Mouse (Mus musculus) stomach, embryonic 15.5 days (tissue): Measurements from ENCODE around the gene Pcdh9. TPM values are rescaled to one million over a fixed set of nuclear protein-coding genes. Genes with fewer than 3 reads are reported as not detected.

Source experiments
- ATAC-seq: fragments of 200-750 bp; cut with Nextera tagmentation; 2 replicates; pipeline ENCODE4 v1.8.0; 2017; ENCODE audit warnings: low read depth, moderate number of reproducible peaks, moderate TSS enrichment; ENCODE audit not compliant: insufficient read depth, low FRiP score
- H3K27ac ChIP-seq: fragments of 300-500 bp; sonication (generic); 2 replicates; pipeline ENCODE4 v1.5.1; 2015; ENCODE audit warnings: mild to moderate bottlenecking, inconsistent platforms
- H3K27me3 ChIP-seq: fragments of 300-500 bp; sonication (generic); replicated peaks from 2 replicates; pipeline ENCODE4 v1.6.1; 2015; ENCODE audit warnings: inconsistent platforms
- H3K36me3 ChIP-seq: fragments of 300-500 bp; sonication (generic); 2 replicates; pipeline ENCODE4 v1.6.1; 2015; ENCODE audit warnings: inconsistent platforms
- H3K4me1 ChIP-seq: fragments of 300-500 bp; sonication (generic); 2 replicates; pipeline ENCODE4 v1.6.1; 2015; ENCODE audit warnings: inconsistent platforms
- H3K4me2 ChIP-seq: fragments of 300-500 bp; sonication (generic); 2 replicates; pipeline ENCODE4 v1.6.1; 2015; ENCODE audit warnings: mild to moderate bottlenecking, inconsistent platforms
- H3K4me3 ChIP-seq: fragments of 300-500 bp; sonication (generic); replicated peaks from 2 replicates; pipeline ENCODE4 v1.5.1; 2015; ENCODE audit warnings: inconsistent platforms
- H3K9ac ChIP-seq: fragments of 300-500 bp; sonication (generic); 2 replicates; pipeline ENCODE4 v1.6.1; 2015; ENCODE audit warnings: inconsistent platforms
- H3K9me3 ChIP-seq: fragments of 300-500 bp; sonication (generic); 2 replicates; pipeline ENCODE4 v1.6.1; 2016; ENCODE audit warnings: inconsistent platforms
- WGBS: fragments of 180-500 bp; shearing (Covaris S2); methylation state at CpG from one replicate; pipeline ENCODE4 v1.1.7; 2015; 5-methylcytosine and 5-hydroxymethylcytosine counted together
- polyA plus RNA-seq: library from polyadenylated mRNA; unstranded; fragments of >200 nt; fragmentation: Nextera tagmentation; extraction: Ambion mirVana; gene quantifications from 2 replicates; pipeline ENCODE4 v1.2.1, GENCODE M21; 2015

The Pcdh9 gene
- polyA plus RNA-seq, 1 experiment from 2014 or later, result 21.8 TPM

GRCm38 (mm10) chr14:93762855-93763254, 127.6 kb downstream of the Pcdh9 start:
- WGBS, result 86% methylated on average over 2 of the region's 2 CpGs
- H3K36me3 ChIP-seq, result no peaks in the 10 kb centered on the region

GRCm38 (mm10) chr14:93734077-93734673, 156.3 kb downstream of the Pcdh9 start:
- no peaks in the 10 kb centered on the region for H3K36me3 ChIP-seq
- 42% methylated on average over 10 of the region's 10 CpGs for WGBS
- H3K4me1 ChIP-seq, result no peaks in the 10 kb centered on the region

More at GRCm38 (mm10) chr14:93762855-93763254, 127.6 kb downstream of the Pcdh9 start:
- Histone ChIP-seq H3K9me3 (no peaks in the 10 kb centered on the region), H3K9ac (no peak overlapping the region), H3K4me2 (no peak overlapping the region), H3K4me1 (no peaks in the 10 kb centered on the region), H3K27me3 (no peaks in the 10 kb centered on the region), H3K4me3 (no peak overlapping the region), H3K27ac (no peak overlapping the region)
- ATAC-seq, result no peak

DNA sequence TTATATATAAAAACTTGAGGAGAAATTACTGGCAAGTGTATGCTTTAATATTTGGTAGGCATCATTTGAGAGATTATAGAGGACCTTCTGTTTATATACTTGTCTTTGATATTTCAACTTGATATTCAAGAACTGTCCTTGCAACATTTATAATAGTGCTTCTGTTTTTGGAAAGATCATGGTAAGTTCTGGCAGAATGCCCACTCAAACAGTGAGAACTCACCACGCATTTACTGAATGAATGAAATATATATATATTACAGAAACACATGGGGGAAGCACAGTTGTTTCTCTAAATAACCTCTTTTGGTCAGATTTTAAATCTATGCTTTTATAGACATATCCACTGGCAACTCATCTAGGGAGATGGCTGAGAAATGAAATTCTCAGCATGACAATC, 164.7 kb downstream of the Pcdh9 start:
- Histone ChIP-seq H3K36me3 (no peaks in the 10 kb centered on the region), H3K27ac (no peak overlapping the region), H3K9me3 (no peaks in the 10 kb centered on the region), H3K4me2 (no peak overlapping the region), H3K27me3 (no peaks in the 10 kb centered on the region), H3K9ac (no peak overlapping the region), H3K4me3 (no peak overlapping the region), H3K4me1 (no peaks in the 10 kb centered on the region)
- 29% methylated on average over 1 of the region's 1 CpGs for WGBS
- ATAC-seq, result no peak

More at GRCm38 (mm10) chr14:93734077-93734673, 156.3 kb downstream of the Pcdh9 start:
- Histone ChIP-seq H3K4me3 (no peak overlapping the region), H3K4me2 (no peak overlapping the region), H3K9me3 (no peaks in the 10 kb centered on the region), H3K27me3 (no peaks in the 10 kb centered on the region), H3K9ac (no peak overlapping the region), H3K27ac (no peak overlapping the region)
- ATAC-seq, result peak; percentile 50

DNA sequence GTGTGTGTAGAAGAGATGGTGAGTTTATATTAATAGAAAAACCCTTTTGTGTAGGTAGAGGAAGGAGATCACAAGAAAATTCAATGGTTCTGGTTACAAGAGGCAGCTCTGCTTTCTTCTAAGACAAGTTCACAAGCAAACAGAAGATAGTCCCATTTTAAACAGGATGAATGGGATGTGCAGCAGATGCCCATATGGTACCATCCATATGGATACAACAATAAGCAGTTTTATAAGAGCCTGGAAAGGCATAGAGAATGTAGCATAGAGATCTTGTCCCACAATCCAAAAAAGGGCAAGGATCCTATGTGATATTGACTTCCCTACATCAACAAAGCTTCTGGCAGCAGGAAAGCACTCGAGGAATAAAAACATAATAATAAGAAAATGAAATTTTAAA, 171.3 kb downstream of the Pcdh9 start:
- WGBS, result 61% methylated on average over 1 of the region's 1 CpGs
- Histone ChIP-seq H3K4me1 (no peaks in the 10 kb centered on the region), H3K9me3 (no peaks in the 10 kb centered on the region), H3K4me2 (no peak overlapping the region), H3K4me3 (no peak overlapping the region), H3K36me3 (no peaks in the 10 kb centered on the region), H3K27me3 (no peaks in the 10 kb centered on the region), H3K27ac (no peak overlapping the region), H3K9ac (no peak overlapping the region)
- ATAC-seq, result no peak

DNA sequence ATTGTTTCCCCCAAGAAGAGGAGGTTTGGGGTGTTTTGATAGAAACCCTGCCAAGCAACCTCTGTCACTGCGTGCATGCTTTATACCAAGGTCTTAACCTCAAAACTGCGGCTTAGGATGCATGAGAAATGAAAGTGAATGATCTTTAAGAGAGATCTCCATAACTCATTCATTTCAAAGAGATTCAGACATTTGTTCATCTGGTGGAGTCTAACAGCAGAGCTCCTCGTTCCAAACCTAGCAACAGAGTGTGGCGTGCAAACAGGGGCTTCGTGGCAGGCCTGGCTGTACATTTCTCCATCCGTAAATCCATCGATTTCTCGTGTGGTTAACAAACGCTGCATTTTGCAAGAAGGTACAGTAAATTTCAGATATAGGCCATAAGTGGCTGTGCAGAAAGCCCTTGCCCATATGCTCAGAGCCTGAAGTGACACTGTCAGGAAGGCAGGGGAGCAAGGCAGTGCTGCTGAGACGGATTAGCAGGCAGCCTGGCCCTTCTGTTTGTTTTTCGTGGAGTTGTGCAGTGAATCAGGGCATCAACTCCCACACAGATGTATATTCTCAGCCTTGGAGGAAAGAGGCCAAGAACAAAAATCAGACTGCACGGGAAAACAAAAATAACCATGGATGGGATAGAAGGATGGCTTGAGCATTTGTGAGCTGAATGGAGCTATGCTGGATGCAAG, 177.1 kb downstream of the Pcdh9 start:
- Histone ChIP-seq H3K4me3 (no peak overlapping the region), H3K27me3 (no peaks in the 10 kb centered on the region), H3K4me2 (no peak overlapping the region), H3K9ac (no peak overlapping the region), H3K27ac (no peak overlapping the region), H3K9me3 (no peaks in the 10 kb centered on the region), H3K36me3 (no peaks in the 10 kb centered on the region), H3K4me1 (no peaks in the 10 kb centered on the region)
- 60% methylated on average over 12 of the region's 12 CpGs for WGBS
- ATAC-seq, result no peak

GRCm38 (mm10) chr14:93708651-93709050, 181.8 kb downstream of the Pcdh9 start:
- no peak overlapping the region for H3K27ac ChIP-seq
- 57% methylated on average over 3 of the region's 3 CpGs for WGBS
- H3K9ac ChIP-seq, result no peak overlapping the region

DNA sequence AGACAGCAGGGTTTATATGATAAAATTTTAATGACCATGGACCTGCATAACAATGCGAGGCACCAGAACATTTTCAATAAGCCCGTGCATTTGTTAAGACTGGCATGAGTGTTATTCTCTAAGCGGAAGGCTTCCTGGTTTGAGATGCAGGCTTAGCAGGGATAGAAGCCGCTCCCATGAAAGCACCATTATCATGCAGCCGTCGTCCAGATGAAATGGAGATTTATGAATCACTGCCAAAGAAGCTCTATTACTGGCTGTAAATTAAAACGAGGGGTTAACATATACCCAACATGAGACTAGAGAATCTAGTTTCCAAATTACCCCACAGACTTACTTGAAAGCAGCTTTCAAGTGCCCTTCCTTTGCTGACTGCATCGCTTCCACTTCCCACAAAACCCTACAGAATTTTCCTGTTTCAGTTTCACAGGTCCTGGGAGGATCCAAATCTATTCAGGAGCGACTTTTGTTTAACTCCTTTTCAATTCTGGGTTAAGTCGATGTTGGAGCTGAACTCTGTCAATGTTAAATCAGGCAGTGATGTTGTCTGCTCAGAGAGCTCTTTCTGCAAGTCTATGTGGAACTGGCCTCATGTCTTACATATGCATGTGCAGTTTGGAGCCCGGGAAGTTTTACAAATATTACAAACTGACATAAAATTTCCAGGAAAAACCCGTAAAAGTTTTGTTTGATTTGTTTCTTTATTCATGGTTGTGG, 188.9 kb downstream of the Pcdh9 start:
- H3K36me3 ChIP-seq, result no peaks in the 10 kb centered on the region
- H3K9me3 ChIP-seq, result no peaks in the 10 kb centered on the region
- no peaks in the 10 kb centered on the region for H3K27me3 ChIP-seq
- no peak for ATAC-seq
- 46% methylated on average over 12 of the region's 12 CpGs for WGBS
- H3K4me3 ChIP-seq, result no peak overlapping the region
- no peak overlapping the region for H3K9ac ChIP-seq
- H3K27ac ChIP-seq, result no peak overlapping the region
- no peaks in the 10 kb centered on the region for H3K4me1 ChIP-seq
- H3K4me2 ChIP-seq, result 0 out of 2 replicates have a peak overlapping the region, but pooled peaks have one; percentile 16

More at GRCm38 (mm10) chr14:93708651-93709050, 181.8 kb downstream of the Pcdh9 start:
- no peaks in the 10 kb centered on the region for H3K4me1 ChIP-seq
- no peak for ATAC-seq
- H3K4me3 ChIP-seq, result no peak overlapping the region
- no peaks in the 10 kb centered on the region for H3K36me3 ChIP-seq
- no peak overlapping the region for H3K4me2 ChIP-seq
- H3K9me3 ChIP-seq, result no peaks in the 10 kb centered on the region
- H3K27me3 ChIP-seq, result no peaks in the 10 kb centered on the region

- Histone ChIP-seq H3K4me1 (no peaks in the 10 kb centered on the region), H3K36me3 (no peaks in the 10 kb centered on the region), H3K9me3 (no peaks in the 10 kb centered on the region), H3K4me3 (no peak overlapping the region), H3K4me2 (no peak overlapping the region), H3K27me3 (no peaks in the 10 kb centered on the region), H3K27ac (no peak overlapping the region), H3K9ac (no peak overlapping the region)
- ATAC-seq, result no peak
- 68% methylated on average over 1 of the region's 1 CpGs for WGBS
Measured at GRCm38 (mm10) chr14:93700916-93701315, 189.6 kb downstream of the Pcdh9 start.

DNA sequence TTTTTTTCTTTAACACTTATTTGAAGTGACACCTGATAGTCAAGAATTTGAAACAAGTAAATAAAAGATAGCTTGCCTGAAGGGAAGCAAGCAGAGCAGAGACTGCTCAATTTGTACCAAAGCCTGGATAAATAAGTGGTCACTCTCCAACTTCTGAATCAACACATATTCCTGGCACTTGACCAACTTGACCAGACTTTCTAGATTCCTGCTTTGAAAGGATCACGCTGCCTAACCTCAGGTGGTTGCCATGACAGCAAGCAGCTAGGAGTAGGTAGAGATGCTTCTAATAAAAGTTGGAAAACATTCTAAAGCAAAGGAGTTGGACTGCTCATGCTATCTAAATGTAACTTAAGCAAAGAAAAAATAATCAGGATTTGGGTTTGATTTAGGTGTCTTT, 205.8 kb downstream of the Pcdh9 start:
- Histone ChIP-seq H3K36me3 (no peaks in the 10 kb centered on the region), H3K4me3 (no peak overlapping the region), H3K27me3 (no peaks in the 10 kb centered on the region), H3K4me1 (no peaks in the 10 kb centered on the region), H3K27ac (no peak overlapping the region), H3K9ac (no peak overlapping the region), H3K4me2 (no peak overlapping the region), H3K9me3 (no peaks in the 10 kb centered on the region)
- WGBS, result 33% methylated on average over 1 of the region's 1 CpGs
- ATAC-seq, result no peak

DNA sequence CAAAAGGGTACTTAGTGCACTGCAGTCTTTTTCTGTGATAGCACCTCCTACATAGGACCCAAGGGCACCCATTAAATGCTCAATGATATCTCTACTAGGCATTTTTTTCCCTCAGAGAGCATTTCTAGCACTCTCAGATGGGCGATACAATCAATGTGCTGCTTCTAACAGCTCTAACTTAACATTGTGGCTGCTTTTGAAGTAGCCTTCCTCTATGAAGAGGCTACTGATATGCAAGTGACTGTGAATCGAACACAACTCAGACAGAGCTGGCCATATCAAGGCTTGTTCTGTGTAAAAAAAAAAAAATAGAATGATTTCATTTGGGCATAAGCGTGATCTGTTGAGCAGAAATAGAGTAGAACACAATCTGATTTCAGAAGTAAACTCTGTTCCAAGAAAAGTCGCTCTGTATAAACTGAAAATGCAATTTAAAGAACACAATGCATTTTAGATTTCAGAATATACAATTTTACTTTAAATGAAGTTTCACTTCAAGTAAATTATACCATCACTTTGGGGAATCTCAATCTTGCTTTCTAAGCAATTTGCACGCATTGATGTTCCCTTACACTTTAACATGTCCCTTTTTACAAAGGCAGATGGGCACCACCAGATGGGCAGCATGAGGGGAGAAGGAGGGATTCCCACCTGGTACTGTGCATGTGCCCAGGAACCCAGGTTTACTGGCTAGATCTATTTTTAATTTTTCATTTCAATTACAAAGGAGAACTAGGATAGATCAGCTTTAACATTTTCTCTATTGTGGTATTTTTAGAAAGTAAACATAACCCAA, 215.0 kb downstream of the Pcdh9 start:
- no peak for ATAC-seq
- no peaks in the 10 kb centered on the region for H3K27me3 ChIP-seq
- no peak overlapping the region for H3K27ac ChIP-seq
- no peaks in the 10 kb centered on the region for H3K4me1 ChIP-seq
- H3K9ac ChIP-seq, result no peak overlapping the region
- H3K4me3 ChIP-seq, result no peak overlapping the region
- no peaks in the 10 kb centered on the region for H3K36me3 ChIP-seq
- H3K9me3 ChIP-seq, result no peaks in the 10 kb centered on the region
- 87% methylated on average over 5 of the region's 5 CpGs for WGBS
- no peak overlapping the region for H3K4me2 ChIP-seq

DNA sequence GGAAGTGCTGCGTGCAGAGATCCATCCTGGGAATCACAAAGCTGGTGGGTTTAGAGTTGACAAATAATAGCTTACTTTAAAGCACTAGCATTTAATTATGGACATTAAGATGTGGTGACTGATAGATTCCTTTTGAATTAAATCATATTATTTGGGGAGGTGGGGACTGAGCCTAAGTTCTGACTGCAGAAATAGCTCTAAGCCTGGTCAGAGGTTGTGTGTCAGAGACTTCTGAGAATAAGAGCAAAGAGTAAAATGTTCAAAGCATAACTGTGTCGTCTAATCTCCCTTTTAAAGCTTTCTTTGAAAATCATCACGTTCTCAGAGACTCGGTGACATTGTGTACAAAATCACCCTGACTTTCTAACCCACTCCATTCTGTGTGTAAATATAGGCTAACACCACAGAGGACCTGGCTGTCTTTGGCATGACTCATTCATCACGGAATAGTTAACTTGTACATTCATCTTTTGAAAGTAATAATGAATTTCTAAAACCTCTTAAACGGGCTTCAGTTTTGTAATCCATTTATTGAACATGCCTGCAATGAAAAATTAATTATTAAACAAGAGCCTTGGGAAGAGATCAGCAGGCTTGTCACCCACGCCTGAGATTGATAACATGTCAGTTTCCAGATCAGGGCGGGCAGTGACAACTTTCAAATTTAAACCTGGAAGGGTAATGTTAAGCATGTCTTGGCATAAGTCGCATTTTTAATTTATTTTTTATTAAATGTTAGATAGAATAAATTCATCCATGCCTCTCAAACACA, 236.3 kb downstream of the Pcdh9 start:
- no peaks in the 10 kb centered on the region for H3K9me3 ChIP-seq
- peak; percentile 77 for ATAC-seq
- H3K27ac ChIP-seq, result peak overlapping the region; percentile 8; the same call in 1 of the 2 replicates
- 33% methylated on average over 9 of the region's 9 CpGs for WGBS
- H3K27me3 ChIP-seq, result no peaks in the 10 kb centered on the region
- H3K9ac ChIP-seq, result no peak overlapping the region
- H3K36me3 ChIP-seq, result no peaks in the 10 kb centered on the region
- no peak overlapping the region for H3K4me3 ChIP-seq
- no peak overlapping the region for H3K4me2 ChIP-seq
- no peaks in the 10 kb centered on the region for H3K4me1 ChIP-seq
